Mouse (Mus musculus): ENCODE data around the gene Cald1. TPM values are rescaled to one million over a fixed set of nuclear protein-coding genes. Genes with fewer than 3 reads are reported as not detected.

Cald1 gene
- polyA plus RNA-seq, 1 experiment from 2014 or later, result 368 TPM

GRCm38 (mm10) chr6:34622865-34623264 is 24.6 kb downstream of the Cald1 start:
- Histone ChIP-seq H3K27me3 (ENCODE audit: control insufficient read depth, insufficient read depth, low read length) (no peaks in the 10 kb centered on the region), H3K4me2 (replicated peaks; ENCODE audit: low read depth, low read length) (no peak overlapping the region), H3K27ac (ENCODE audit: low read length) (no peak overlapping the region), H3K36me3 (ENCODE audit: control insufficient read depth, insufficient read depth, low read length) (no peaks in the 10 kb centered on the region), H3K9ac (replicated peaks; ENCODE audit: low read depth, low read length) (no peak overlapping the region), H3K4me1 (ENCODE audit: control insufficient read depth, insufficient read depth, low read length) (no peaks in the 10 kb centered on the region; the same call in none of the 2 replicates), H3K4me3 (ENCODE audit: low read depth, low read length) (no peak overlapping the region), H3K9me3 (ENCODE audit: control insufficient read depth, low read depth, low read length) (no peaks in the 10 kb centered on the region)
- ATAC-seq (ENCODE audit: insufficient number of reproducible peaks, insufficient read depth, low FRiP score, low read depth), result no peak
- WGBS, result 72% methylated on average over 6 of the region's 6 CpGs

GRCm38 (mm10) chr6:34623290-34623689 is 25.0 kb downstream of the Cald1 start:
- 66% methylated on average over 7 of the region's 7 CpGs for WGBS
- no peak for ATAC-seq (ENCODE audit: insufficient number of reproducible peaks, insufficient read depth, low FRiP score, low read depth)
- H3K4me1 ChIP-seq (ENCODE audit: control insufficient read depth, insufficient read depth, low read length), result no peaks in the 10 kb centered on the region; the same call in none of the 2 replicates
- H3K4me2 ChIP-seq (replicated peaks; ENCODE audit: low read depth, low read length), result no peak overlapping the region
- no peak overlapping the region for H3K4me3 ChIP-seq (ENCODE audit: low read depth, low read length)
- no peaks in the 10 kb centered on the region for H3K9me3 ChIP-seq (ENCODE audit: control insufficient read depth, low read depth, low read length)
- H3K9ac ChIP-seq (replicated peaks; ENCODE audit: low read depth, low read length), result no peak overlapping the region
- no peaks in the 10 kb centered on the region for H3K36me3 ChIP-seq (ENCODE audit: control insufficient read depth, insufficient read depth, low read length)
- no peak overlapping the region for H3K27ac ChIP-seq (ENCODE audit: low read length)
- no peaks in the 10 kb centered on the region for H3K27me3 ChIP-seq (ENCODE audit: control insufficient read depth, insufficient read depth, low read length)

DNA sequence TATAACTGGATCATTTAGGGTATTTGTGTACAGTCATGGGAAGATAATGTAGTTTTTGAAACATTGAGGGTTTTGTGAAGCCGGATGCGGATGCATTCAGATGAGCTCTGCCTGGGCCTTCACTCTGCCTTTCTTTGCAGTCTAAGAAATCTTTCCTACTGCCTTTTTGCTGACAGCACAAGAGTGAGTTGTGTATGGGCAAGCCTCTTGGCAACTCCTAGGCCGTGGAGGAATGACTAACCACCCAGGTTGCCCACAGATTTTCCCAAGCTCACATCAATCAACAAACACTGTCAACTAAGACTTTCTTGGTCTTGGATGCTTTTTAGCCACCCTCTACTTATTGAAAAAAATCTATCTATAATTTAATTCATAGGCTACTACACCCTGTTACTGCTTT is 26.2 kb downstream of the Cald1 start:
- Histone ChIP-seq H3K4me3 (ENCODE audit: low read depth, low read length) (no peak overlapping the region), H3K4me2 (replicated peaks; ENCODE audit: low read depth, low read length) (no peak overlapping the region), H3K27ac (ENCODE audit: low read length) (no peak overlapping the region), H3K36me3 (ENCODE audit: control insufficient read depth, insufficient read depth, low read length) (no peaks in the 10 kb centered on the region), H3K9ac (replicated peaks; ENCODE audit: low read depth, low read length) (no peak overlapping the region), H3K4me1 (ENCODE audit: control insufficient read depth, insufficient read depth, low read length) (no peaks in the 10 kb centered on the region; the same call in none of the 2 replicates), H3K9me3 (ENCODE audit: control insufficient read depth, low read depth, low read length) (no peaks in the 10 kb centered on the region), H3K27me3 (ENCODE audit: control insufficient read depth, insufficient read depth, low read length) (no peaks in the 10 kb centered on the region)
- WGBS, result 80% methylated on average over 3 of the region's 3 CpGs
- no peak for ATAC-seq (ENCODE audit: insufficient number of reproducible peaks, insufficient read depth, low FRiP score, low read depth)

GRCm38 (mm10) chr6:34626586-34627245 is 28.4 kb downstream of the Cald1 start:
- no peak for ATAC-seq (ENCODE audit: insufficient number of reproducible peaks, insufficient read depth, low FRiP score, low read depth)
- Histone ChIP-seq H3K9me3 (ENCODE audit: control insufficient read depth, low read depth, low read length) (no peaks in the 10 kb centered on the region), H3K27ac (ENCODE audit: low read length) (peak overlapping the region; percentile 74), H3K4me2 (replicated peaks; ENCODE audit: low read depth, low read length) (no peak overlapping the region), H3K27me3 (ENCODE audit: control insufficient read depth, insufficient read depth, low read length) (no peaks in the 10 kb centered on the region), H3K9ac (replicated peaks; ENCODE audit: low read depth, low read length) (no peak overlapping the region), H3K4me1 (ENCODE audit: control insufficient read depth, insufficient read depth, low read length) (no peaks in the 10 kb centered on the region; the same call in none of the 2 replicates), H3K36me3 (ENCODE audit: control insufficient read depth, insufficient read depth, low read length) (no peaks in the 10 kb centered on the region), H3K4me3 (ENCODE audit: low read depth, low read length) (no peak overlapping the region)
- WGBS, result 40% methylated on average over 8 of the region's 8 CpGs

DNA sequence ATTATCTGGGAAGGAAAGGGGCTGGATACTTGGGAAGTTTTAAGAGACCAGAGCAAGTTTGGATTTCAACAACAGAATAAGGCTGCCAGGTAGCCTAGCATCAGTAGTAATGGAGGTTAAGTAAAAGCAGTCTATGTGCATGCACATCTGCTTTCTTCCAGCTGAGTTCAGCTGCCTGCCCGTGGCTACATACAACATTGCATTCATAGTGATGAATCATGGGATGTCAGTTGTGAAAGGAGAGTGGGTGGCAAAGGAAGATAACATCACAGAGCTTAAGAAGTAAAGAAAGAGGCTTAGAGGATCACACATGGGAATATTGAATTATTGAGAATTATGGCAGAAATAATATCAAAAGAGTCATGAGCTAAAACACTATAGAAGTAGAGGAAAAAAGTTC is 29.8 kb downstream of the Cald1 start:
- H3K27ac ChIP-seq (ENCODE audit: low read length), result no peak overlapping the region
- WGBS, result 28% methylated on average over 1 of the region's 1 CpGs
- H3K4me2 ChIP-seq (replicated peaks; ENCODE audit: low read depth, low read length), result no peak overlapping the region
- no peak for ATAC-seq (ENCODE audit: insufficient number of reproducible peaks, insufficient read depth, low FRiP score, low read depth)
- no peaks in the 10 kb centered on the region for H3K9me3 ChIP-seq (ENCODE audit: control insufficient read depth, low read depth, low read length)
- no peak overlapping the region for H3K4me3 ChIP-seq (ENCODE audit: low read depth, low read length)
- no peak overlapping the region for H3K9ac ChIP-seq (replicated peaks; ENCODE audit: low read depth, low read length)
- no peaks in the 10 kb centered on the region for H3K27me3 ChIP-seq (ENCODE audit: control insufficient read depth, insufficient read depth, low read length)
- no peaks in the 10 kb centered on the region; the same call in 1 of the 2 replicates for H3K4me1 ChIP-seq (ENCODE audit: control insufficient read depth, insufficient read depth, low read length)
- no peaks in the 10 kb centered on the region for H3K36me3 ChIP-seq (ENCODE audit: control insufficient read depth, insufficient read depth, low read length)

DNA sequence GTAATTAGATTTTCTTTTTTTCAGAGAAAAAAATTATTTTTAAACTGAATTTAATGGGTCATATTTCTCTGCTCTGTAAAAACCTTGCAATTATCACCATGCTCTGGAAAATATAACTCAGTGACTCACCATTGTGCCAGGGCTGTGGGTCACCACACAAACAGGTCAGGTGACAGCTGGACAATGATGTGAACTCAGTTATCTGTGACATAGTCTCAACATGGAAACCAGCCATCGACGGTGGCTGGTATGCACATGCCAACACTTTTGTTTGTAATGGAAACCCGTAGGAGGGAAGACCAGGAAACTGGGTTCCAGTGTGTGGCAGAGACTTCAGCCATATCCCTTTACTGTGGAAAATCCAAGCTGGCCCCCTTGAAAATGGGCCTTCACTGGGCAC is 35.5 kb downstream of the Cald1 start:
- Histone ChIP-seq H3K4me1 (ENCODE audit: control insufficient read depth, insufficient read depth, low read length) (peaks cover 11% of the 10 kb centered on the region), H3K9me3 (ENCODE audit: control insufficient read depth, low read depth, low read length) (no peaks in the 10 kb centered on the region), H3K4me3 (ENCODE audit: low read depth, low read length) (no peak overlapping the region), H3K27ac (ENCODE audit: low read length) (no peak overlapping the region), H3K4me2 (replicated peaks; ENCODE audit: low read depth, low read length) (no peak overlapping the region), H3K36me3 (ENCODE audit: control insufficient read depth, insufficient read depth, low read length) (no peaks in the 10 kb centered on the region; the same call in 1 of the 2 replicates), H3K27me3 (ENCODE audit: control insufficient read depth, insufficient read depth, low read length) (no peaks in the 10 kb centered on the region), H3K9ac (replicated peaks; ENCODE audit: low read depth, low read length) (no peak overlapping the region)
- 64% methylated on average over 3 of the region's 3 CpGs for WGBS
- ATAC-seq (ENCODE audit: insufficient number of reproducible peaks, insufficient read depth, low FRiP score, low read depth), result no peak

- no peak for ATAC-seq (ENCODE audit: insufficient number of reproducible peaks, insufficient read depth, low FRiP score, low read depth)
Observed at GRCm38 (mm10) chr6:34637588-34638438, 39.5 kb downstream of the Cald1 start.

GRCm38 (mm10) chr6:34638667-34639066 is 40.4 kb downstream of the Cald1 start:
- peaks cover 28% of the 10 kb centered on the region for H3K4me1 ChIP-seq (ENCODE audit: control insufficient read depth, insufficient read depth, low read length)
- H3K4me2 ChIP-seq (replicated peaks; ENCODE audit: low read depth, low read length), result no peak overlapping the region
- no peak overlapping the region for H3K4me3 ChIP-seq (ENCODE audit: low read depth, low read length)
- no peaks in the 10 kb centered on the region; the same call in 1 of the 2 replicates for H3K36me3 ChIP-seq (ENCODE audit: control insufficient read depth, insufficient read depth, low read length)
- H3K9ac ChIP-seq (replicated peaks; ENCODE audit: low read depth, low read length), result no peak overlapping the region
- peak overlapping the region; percentile 29; the same call in 1 of the 2 replicates for H3K27ac ChIP-seq (ENCODE audit: low read length)
- WGBS, result 15% methylated on average over 2 of the region's 2 CpGs
- no peaks in the 10 kb centered on the region for H3K9me3 ChIP-seq (ENCODE audit: control insufficient read depth, low read depth, low read length)
- no peak for ATAC-seq (ENCODE audit: insufficient number of reproducible peaks, insufficient read depth, low FRiP score, low read depth)
- no peaks in the 10 kb centered on the region for H3K27me3 ChIP-seq (ENCODE audit: control insufficient read depth, insufficient read depth, low read length)

More at GRCm38 (mm10) chr6:34637588-34638438, 39.5 kb downstream of the Cald1 start:
- 53% methylated on average over 10 of the region's 10 CpGs for WGBS
- H3K4me1 ChIP-seq (ENCODE audit: control insufficient read depth, insufficient read depth, low read length), result peaks cover 30% of the 10 kb centered on the region
- peak overlapping the region; percentile 29; the same call in 1 of the 2 replicates for H3K27ac ChIP-seq (ENCODE audit: low read length)
- no peak overlapping the region for H3K4me2 ChIP-seq (replicated peaks; ENCODE audit: low read depth, low read length)
- no peaks in the 10 kb centered on the region for H3K27me3 ChIP-seq (ENCODE audit: control insufficient read depth, insufficient read depth, low read length)
- no peaks in the 10 kb centered on the region for H3K9me3 ChIP-seq (ENCODE audit: control insufficient read depth, low read depth, low read length)
- H3K36me3 ChIP-seq (ENCODE audit: control insufficient read depth, insufficient read depth, low read length), result no peaks in the 10 kb centered on the region; the same call in 1 of the 2 replicates
- H3K9ac ChIP-seq (replicated peaks; ENCODE audit: low read depth, low read length), result no peak overlapping the region
- H3K4me3 ChIP-seq (ENCODE audit: low read depth, low read length), result no peak overlapping the region
